Mouse (Mus musculus): Measurements from ENCODE around the gene Podn. TPM values are rescaled to one million over a fixed set of nuclear protein-coding genes. Genes with fewer than 3 reads are reported as not detected.
"Not testable (repeated sequence)": the region's sequence is repeated elsewhere in the genome, so short reads cannot be mapped to it uniquely, and the experiment has no call there.

Podn gene
- not detected in 2 replicates for total RNA-seq (2012; rRNA removed)
- polyA plus RNA-seq (2012; ENCODE audit: insufficient read depth in 1 of 2, insufficient read length in 2 of 2, low read depth in 1 of 2, low replicate concordance in 2 of 2, missing spikeins in 1 of 2), result under 1 TPM in 1 of 2 experiments, not detected in 1; 0.04 TPM

DNA sequence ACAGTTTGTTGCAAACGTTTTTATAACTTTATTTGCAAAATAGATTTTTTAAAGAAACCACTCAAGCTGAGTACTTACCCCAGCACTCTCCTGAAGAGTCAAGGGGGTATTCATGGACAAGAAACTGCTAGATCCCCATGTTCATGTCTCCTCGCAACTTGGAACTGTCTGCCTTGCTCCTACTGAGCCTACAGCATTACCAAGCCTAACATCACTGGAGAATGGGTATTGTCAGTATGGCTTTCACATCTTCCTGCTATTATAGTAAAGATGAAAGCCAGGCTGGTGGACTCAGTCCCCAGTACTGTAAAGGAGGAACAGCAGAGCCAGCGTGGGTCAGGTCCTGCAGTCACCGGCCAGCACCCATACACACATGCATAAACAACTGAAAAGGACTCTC lies at the start of gene Podn:
TSS of gene Podn (minus strand) at position 101 of the 400 bp plus-strand sequence.
- Histone ChIP-seq H3K4me3 (ENCODE audit: control insufficient read depth in 1 of 2, insufficient read depth in 1 of 2, low read depth in 2 of 2, low read length in 2 of 2) (no peak within 1 kb of the TSS), H3K9me3 (replicated peaks; ENCODE audit: insufficient read depth, low read length) (no peaks in the 10 kb centered on the region), H3K9ac (ENCODE audit: control insufficient read depth, low read depth, low read length, poor library complexity, severe bottlenecking) (no peak within 1 kb of the TSS), H3K4me1 (ENCODE audit: control insufficient read depth in 1 of 2, insufficient read depth in 2 of 2, low read length in 2 of 2) (no peaks in the 10 kb centered on the region), H3K27me3 (ENCODE audit: control insufficient read depth in 1 of 2, insufficient read depth in 2 of 2, low read length in 2 of 2) (no peaks in the 10 kb centered on the region), H3K27ac (ENCODE audit: control insufficient read depth, low read depth, low read length) (no peak within 1 kb of the TSS), H3K79me2 (ENCODE audit: control insufficient read depth, insufficient read depth, low read length, poor library complexity) (no peaks in the 10 kb centered on the region), H3K36me3 (ENCODE audit: control insufficient read depth in 1 of 2, insufficient read depth in 2 of 2, low read length in 2 of 2) (peaks cover 0 to 3% of the 10 kb centered on the region in 2 experiments; a peak in 2 of 4 replicates)
- DNase-seq (ENCODE audit: low read depth, low spot score), result no peak
- TF ChIP-seq ETS1 (IDR thresholded peaks at IDR 0.05; ENCODE audit: low read depth, low read length) (no peak), ELF1 (IDR thresholded peaks at IDR 0.05; ENCODE audit: low read depth, low read length) (no peak), SMC3 (IDR thresholded peaks at IDR 0.05; ENCODE audit: low read depth, low read length) (no peak), SIN3A (IDR thresholded peaks at IDR 0.05; ENCODE audit: low read length) (no peak), MXI1 (IDR thresholded peaks at IDR 0.05; ENCODE audit: low read depth, low read length) (no peak), MAX (IDR thresholded peaks at IDR 0.05; ENCODE audit: low read length) (no peak), TBP (IDR thresholded peaks at IDR 0.05; ENCODE audit: low read depth, low read length) (no peak), GATA1 (IDR thresholded peaks at IDR 0.05; ENCODE audit: low read depth, low read length) (no peak), ZMIZ1 (IDR thresholded peaks at IDR 0.05; ENCODE audit: low read depth, low read length) (no peak), NELFE (IDR thresholded peaks at IDR 0.05; ENCODE audit: low read depth, low read length) (no peak), ZC3H11A (IDR thresholded peaks at IDR 0.05; ENCODE audit: low read depth, low read length) (no peak), MYB (IDR thresholded peaks at IDR 0.05; ENCODE audit: low read depth, low read length) (no peak), HCFC1 (IDR thresholded peaks at IDR 0.05; ENCODE audit: low read depth, low read length) (no peak), BHLHE40 (IDR thresholded peaks at IDR 0.05; ENCODE audit: borderline replicate concordance, low read depth, low read length) (no peak)

DNA sequence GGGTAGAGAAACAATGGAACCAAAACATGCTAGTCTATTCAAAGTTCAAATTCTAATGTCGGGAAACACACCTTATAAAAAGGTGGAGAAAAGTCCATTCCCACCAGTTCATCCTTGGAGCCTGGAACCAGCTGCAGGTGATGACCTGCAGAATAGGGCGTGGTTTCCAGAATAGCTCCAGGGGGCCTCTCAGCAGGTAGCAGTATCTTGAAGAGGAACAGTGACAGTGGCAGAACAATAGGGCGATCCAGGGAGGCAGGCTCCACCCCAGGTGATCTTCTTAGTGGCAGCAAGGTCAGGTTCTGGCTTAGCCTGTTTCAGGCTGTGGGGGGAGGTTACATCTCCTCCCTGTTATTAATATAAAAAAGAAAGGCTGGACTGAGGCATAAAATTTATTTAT lies 49.3 kb upstream of the Podn start:
- not testable (repeated sequence) for H3K36me3 ChIP-seq (ENCODE audit: control insufficient read depth in 1 of 2, insufficient read depth in 2 of 2, low read length in 2 of 2); H3K79me2 ChIP-seq (ENCODE audit: control insufficient read depth, insufficient read depth, low read length, poor library complexity); H3K4me3 ChIP-seq (ENCODE audit: control insufficient read depth in 1 of 2, insufficient read depth in 1 of 2, low read depth in 2 of 2, low read length in 2 of 2); DNase-seq (ENCODE audit: low read depth, low spot score); H3K27me3 ChIP-seq (ENCODE audit: control insufficient read depth in 1 of 2, insufficient read depth in 2 of 2, low read length in 2 of 2); H3K9me3 ChIP-seq (replicated peaks; ENCODE audit: insufficient read depth, low read length); H3K9ac ChIP-seq (ENCODE audit: control insufficient read depth, low read depth, low read length, poor library complexity, severe bottlenecking); H3K4me1 ChIP-seq (ENCODE audit: control insufficient read depth in 1 of 2, insufficient read depth in 2 of 2, low read length in 2 of 2); H3K27ac ChIP-seq (ENCODE audit: control insufficient read depth, low read depth, low read length)

DNA sequence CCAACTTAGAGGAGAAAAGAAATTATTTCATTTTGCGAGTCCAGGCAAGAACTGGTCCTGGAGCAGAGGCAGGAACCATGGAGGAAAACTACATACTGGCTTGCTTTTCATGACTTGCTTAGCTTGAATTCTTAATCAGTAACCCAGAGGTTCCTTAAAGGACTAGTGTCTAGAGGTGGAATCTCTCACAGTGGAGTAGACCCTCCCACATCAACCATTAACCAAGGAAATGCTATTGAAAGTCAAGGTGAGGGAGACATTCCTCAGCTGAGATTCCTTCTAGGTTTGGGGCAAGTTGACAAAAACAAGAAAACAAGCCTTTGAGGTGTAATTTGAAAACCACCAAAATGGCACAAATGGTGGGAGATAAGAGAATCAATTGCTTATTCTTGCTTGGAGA lies 48.6 kb upstream of the Podn start, which contains the start of gene Scp2:
TSS of gene Scp2 (minus strand) at position 119 of the 400 bp plus-strand sequence.
- DNase-seq (ENCODE audit: low read depth, low spot score), result no peak
- no peak within 1 kb of the TSS for H3K4me3 ChIP-seq (ENCODE audit: control insufficient read depth in 1 of 2, insufficient read depth in 1 of 2, low read depth in 2 of 2, low read length in 2 of 2)
- no peak within 1 kb of the TSS for H3K9ac ChIP-seq (ENCODE audit: control insufficient read depth, low read depth, low read length, poor library complexity, severe bottlenecking)
- H3K79me2 ChIP-seq (ENCODE audit: control insufficient read depth, insufficient read depth, low read length, poor library complexity), result no peaks in the 10 kb centered on the region
- no peaks in the 10 kb centered on the region for H3K9me3 ChIP-seq (replicated peaks; ENCODE audit: insufficient read depth, low read length)
- H3K27ac ChIP-seq (ENCODE audit: control insufficient read depth, low read depth, low read length), result no peak within 1 kb of the TSS
- no peak for TF ChIP-seq BHLHE40 (IDR thresholded peaks at IDR 0.05; ENCODE audit: borderline replicate concordance, low read depth, low read length)
- no peak for TF ChIP-seq NELFE (IDR thresholded peaks at IDR 0.05; ENCODE audit: low read depth, low read length)
- no peak for TF ChIP-seq POLR2A (IDR thresholded peaks at IDR 0.05; ENCODE audit: control insufficient read depth in 1 of 2, insufficient read depth in 1 of 2, low read depth in 1 of 2, low read length in 2 of 2, poor library complexity in 1 of 2)
- TF ChIP-seq RAD21 (IDR thresholded peaks at IDR 0.05; ENCODE audit: low read depth, low read length), result no peak
- no peaks in the 10 kb centered on the region for H3K4me1 ChIP-seq (ENCODE audit: control insufficient read depth in 1 of 2, insufficient read depth in 2 of 2, low read length in 2 of 2)
- H3K27me3 ChIP-seq (ENCODE audit: control insufficient read depth in 1 of 2, insufficient read depth in 2 of 2, low read length in 2 of 2), result no peaks in the 10 kb centered on the region
- no peaks in the 10 kb centered on the region for H3K36me3 ChIP-seq (ENCODE audit: control insufficient read depth in 1 of 2, insufficient read depth in 2 of 2, low read length in 2 of 2)

All from MEL (cell line).